Mouse (Mus musculus) layer of hippocampus, adult 18-20 months (tissue): ENCODE data around the gene Hps1. TPM values are rescaled to one million over a fixed set of nuclear protein-coding genes. Genes with fewer than 3 reads are reported as not detected.
"Not testable (repeated sequence)": the region's sequence is repeated elsewhere in the genome, so short reads cannot be mapped to it uniquely, and the experiment has no call there.

Experiments used
- DNase-seq, 2 experiments: peaks; one replicate each; pipeline ENCODE4 v3.0.0; 2022; ENCODE audit warnings: low spot score in 2 of 2
- long read RNA-seq: library from polyadenylated mRNA; stranded (forward); transcript quantifications from one replicate; pipeline ENCODE4 v2.0.0, GENCODE M21; 2021
- total RNA-seq, 2 experiments: library from RNA; stranded (reverse); gene quantifications; 2 replicates each; pipeline ENCODE4 v1.2.3; 2021

Gene Hps1
- total RNA-seq: 10 to 100 TPM; 12.8 to 13.9 TPM
- long read RNA-seq, full-length matches to known transcripts: 4 of 16 reads
- long read RNA-seq, partial matches to known transcripts: 4 of 16 reads
- long read RNA-seq, other reads (novel, unspliced or antisense): 8 of 16 reads

DNA sequence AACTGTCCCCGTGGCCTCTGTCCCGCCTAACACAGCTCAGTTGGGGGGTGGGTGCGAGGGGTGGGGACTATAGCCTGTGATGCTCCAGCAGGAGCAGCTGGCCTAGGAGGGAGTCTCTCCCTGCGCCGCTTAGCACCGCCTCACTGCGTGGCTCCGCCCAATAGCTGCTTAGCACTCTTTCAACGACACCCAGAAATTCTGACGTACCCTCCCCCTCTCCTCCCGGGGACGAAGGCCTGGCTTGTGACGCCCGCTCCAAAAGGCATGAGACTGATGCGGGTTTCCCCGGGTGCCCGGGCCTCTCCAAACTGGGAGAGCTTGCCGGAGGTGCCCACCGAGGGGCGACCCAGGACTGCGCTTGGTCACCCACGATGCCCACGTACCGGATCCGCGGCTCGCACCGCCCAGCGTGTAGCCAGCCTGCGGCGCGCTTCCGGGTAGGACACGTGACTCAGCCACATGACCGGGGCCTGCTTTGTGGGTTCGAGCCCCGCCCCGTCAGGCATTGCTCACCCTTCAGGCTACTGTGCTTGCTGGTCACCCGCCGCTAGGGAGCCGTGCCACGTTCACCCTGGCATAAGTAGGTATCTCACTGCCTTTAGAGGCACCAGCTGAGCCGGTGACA is at the start of gene Hps1:
Gene Hps1, minus strand, starts transcription at position 448 of the 625 bp plus-strand sequence.
- DNase-seq: peak; percentile 90 to 94

GRCm38 (mm10) chr19:42829196-42829595 is 49.4 kb upstream of the Hps1 start:
- DNase-seq: no peak

- no peak for DNase-seq
These were observed 48.1 kb upstream of the Hps1 start for GRCm38 (mm10) chr19:42827843-42828242.

- no peak for DNase-seq
These were observed 40.3 kb upstream of the Hps1 start for GRCm38 (mm10) chr19:42820109-42820508.

- no peak for DNase-seq
These were observed 38.0 kb upstream of the Hps1 start for GRCm38 (mm10) chr19:42817761-42818160.

DNA sequence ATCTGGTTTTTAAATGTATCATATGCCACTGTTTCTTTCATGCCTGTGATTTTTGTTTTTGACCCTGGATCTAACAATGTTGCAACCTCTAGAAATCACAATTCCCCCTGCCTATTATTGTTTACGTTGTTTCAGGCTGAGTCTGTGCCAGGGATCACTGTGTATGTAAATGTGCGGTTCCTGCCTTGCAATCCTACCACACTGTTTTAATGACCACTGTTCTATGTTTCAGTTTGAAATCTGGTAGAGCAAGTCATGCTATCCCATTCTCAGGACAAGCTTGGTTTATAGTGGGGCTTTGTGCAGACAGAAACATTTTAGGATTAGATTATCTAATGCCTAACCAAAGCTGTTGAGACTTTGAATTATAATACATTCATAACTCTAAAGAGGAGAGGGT is 36.5 kb upstream of the Hps1 start:
- no peak for DNase-seq

- DNase-seq: no peak
These were observed 30.4 kb upstream of the Hps1 start for GRCm38 (mm10) chr19:42810140-42810539.

GRCm38 (mm10) chr19:42809491-42809890 is 29.7 kb upstream of the Hps1 start:
- no peak for DNase-seq

DNA sequence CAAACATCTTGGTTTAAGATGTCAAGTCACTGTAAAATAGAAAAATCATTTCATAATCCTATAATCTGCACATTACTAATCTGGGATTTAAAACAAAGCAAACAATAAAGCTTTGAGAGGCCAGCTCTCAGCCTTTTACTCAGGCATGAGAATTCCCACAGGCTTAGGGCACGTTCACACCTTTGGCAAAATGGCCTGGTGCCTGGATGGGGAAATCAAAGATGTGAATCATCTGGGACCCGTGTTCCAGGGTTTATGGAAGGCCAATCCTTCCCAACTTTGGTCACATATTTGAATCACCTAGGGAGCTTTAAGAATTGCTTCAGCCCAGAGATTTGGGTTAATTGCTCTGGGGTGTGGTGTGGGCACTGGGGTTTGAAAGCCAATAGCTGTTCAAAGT is 18.1 kb upstream of the Hps1 start:
- no peak for DNase-seq

DNA sequence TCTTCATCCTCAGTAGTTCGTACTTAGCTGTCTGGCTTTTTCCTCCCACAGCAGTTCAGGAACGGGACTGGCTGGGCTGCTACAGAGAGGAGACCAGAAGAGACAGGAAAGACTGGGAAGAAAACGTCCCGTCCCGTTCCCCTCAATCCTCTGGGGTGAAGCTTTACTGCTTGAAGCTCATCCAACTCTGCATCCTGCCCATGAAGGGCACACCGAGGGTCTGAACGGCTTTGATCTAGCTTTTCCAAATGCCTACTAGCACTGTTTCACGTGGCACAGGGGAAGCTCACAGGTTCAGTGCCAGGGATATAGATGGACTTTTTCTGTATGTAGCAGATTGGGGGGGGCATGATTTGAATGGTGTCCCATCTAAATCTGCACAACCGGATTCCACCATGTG is 16.0 kb upstream of the Hps1 start:
- DNase-seq: no peak

GRCm38 (mm10) chr19:42794914-42795613 is 15.3 kb upstream of the Hps1 start:
- DNase-seq: peak; percentile 88 to 93

GRCm38 (mm10) chr19:42788311-42788710 is 8.5 kb upstream of the Hps1 start:
- peak in 1 of 2 experiments; percentile 17 for DNase-seq

DNA sequence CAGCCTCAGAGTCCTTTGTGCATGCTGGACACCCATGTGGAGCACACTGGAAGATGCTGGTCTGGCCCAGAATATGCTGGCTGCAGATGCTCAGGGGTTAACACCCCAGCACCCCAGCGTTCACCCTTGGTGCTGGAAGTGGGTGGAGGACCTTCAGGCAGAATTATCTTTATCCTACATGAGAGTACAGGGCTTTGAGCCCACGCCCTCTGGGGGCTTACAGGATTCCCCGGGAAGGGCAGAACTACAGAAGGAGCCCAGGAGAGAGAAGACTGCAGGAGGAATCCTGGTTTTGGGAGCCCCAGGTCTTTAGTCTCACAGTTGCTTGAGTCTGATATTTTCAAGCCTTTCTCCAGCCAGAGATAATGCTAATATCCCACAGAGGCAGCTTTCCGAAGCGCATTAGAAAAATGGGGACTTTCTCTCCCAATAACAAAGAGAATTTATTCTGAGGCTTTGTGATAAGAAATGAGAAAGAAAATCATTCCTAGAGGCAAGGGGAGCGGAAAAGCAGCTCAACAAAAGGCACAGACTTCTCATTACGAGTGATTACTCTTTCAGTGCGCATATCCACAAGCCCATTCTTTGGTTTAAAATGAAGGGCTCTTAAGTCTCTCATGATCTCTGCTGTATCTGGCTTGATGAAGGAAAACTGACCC is 5.9 kb upstream of the Hps1 start:
- no peak for DNase-seq

GRCm38 (mm10) chr19:42785129-42785528 is 5.4 kb upstream of the Hps1 start:
- DNase-seq: no peak

GRCm38 (mm10) chr19:42780156-42780538 is 369 bp upstream of the Hps1 start:
- DNase-seq: not testable (repeated sequence)

DNA sequence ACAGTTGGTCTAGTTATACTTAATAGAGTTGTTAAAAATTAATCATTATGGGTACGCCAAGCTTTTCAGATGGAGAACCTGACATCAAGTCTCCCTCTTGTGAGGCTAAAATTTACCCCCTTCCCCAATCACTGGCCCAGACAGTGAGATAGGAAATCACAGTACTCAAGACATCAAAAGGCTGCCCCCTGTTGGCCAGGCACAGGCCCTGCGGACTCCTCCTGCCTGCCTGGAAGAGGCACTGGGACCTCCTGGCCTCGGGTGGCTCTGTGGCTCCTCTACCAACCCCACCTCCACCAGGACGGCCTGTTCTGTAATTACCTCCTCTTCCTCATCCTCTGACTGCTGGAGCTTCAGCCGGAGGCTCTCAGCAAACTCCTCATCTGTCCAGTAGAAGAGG is 2.0 kb downstream of the Hps1 start:
- peak in 1 of 2 experiments; percentile 46 for DNase-seq

- no peak for DNase-seq
These were observed 3.0 kb downstream of the Hps1 start for GRCm38 (mm10) chr19:42776813-42777212.

GRCm38 (mm10) chr19:42770141-42770872 is 9.5 kb downstream of the Hps1 start:
- no peak for DNase-seq

GRCm38 (mm10) chr19:42769648-42770047 is 10.1 kb downstream of the Hps1 start:
- no peak for DNase-seq

GRCm38 (mm10) chr19:42767361-42767760 is 12.4 kb downstream of the Hps1 start:
- DNase-seq: no peak

- DNase-seq: no peak
These were observed 15.4 kb downstream of the Hps1 start for GRCm38 (mm10) chr19:42764398-42764797.
